Mouse (Mus musculus) lung, embryonic 14.5 days (tissue): ENCODE data around the gene Gps2. TPM values are rescaled to one million over a fixed set of nuclear protein-coding genes. Genes with fewer than 3 reads are reported as not detected.
A peak's percentile ranks its signal among the peaks of the same experiment; 100 is the strongest.

Experiments
- ATAC-seq: fragments of 200-750 bp; cut with Nextera tagmentation; 2 replicates; pipeline ENCODE4 v1.8.0; 2017; ENCODE audit warnings: mild to moderate bottlenecking, moderate TSS enrichment, moderate library complexity; ENCODE audit not compliant: insufficient read depth
- DNase-seq: peaks from one replicate; pipeline ENCODE4 v3.0.0-alpha.2; 2015
- H3K27ac ChIP-seq: fragments of 300-500 bp; sonication (generic); 2 replicates; pipeline ENCODE4 v1.5.1; 2014; ENCODE audit warnings: low read depth, mild to moderate bottlenecking, moderate library complexity
- H3K27me3 ChIP-seq: fragments of 300-500 bp; sonication (generic); 2 replicates; pipeline ENCODE4 v1.6.1; 2014; ENCODE audit warnings: low read length, control low read depth; ENCODE audit not compliant: insufficient read depth
- H3K36me3 ChIP-seq: fragments of 300-500 bp; sonication (generic); 2 replicates; pipeline ENCODE4 v1.6.1; 2014; ENCODE audit warnings: control low read depth; ENCODE audit not compliant: insufficient read depth
- H3K4me1 ChIP-seq: fragments of 300-500 bp; sonication (generic); 2 replicates; pipeline ENCODE4 v1.6.1; 2014; ENCODE audit warnings: antibody characterized with exemption, control low read depth; ENCODE audit not compliant: insufficient read depth
- H3K4me2 ChIP-seq: fragments of 300-500 bp; sonication (generic); 2 replicates; pipeline ENCODE4 v1.6.1; 2014; ENCODE audit warnings: mild to moderate bottlenecking
- H3K4me3 ChIP-seq: fragments of 300-500 bp; sonication (generic); 2 replicates; pipeline ENCODE4 v1.5.1; 2014; ENCODE audit warnings: low read depth, low read length
- H3K9ac ChIP-seq: fragments of 300-500 bp; sonication (generic); 2 replicates; pipeline ENCODE4 v1.6.1; 2014
- H3K9me3 ChIP-seq: fragments of 300-500 bp; sonication (generic); 2 replicates; pipeline ENCODE4 v1.6.1; 2016; ENCODE audit warnings: low read depth, low read length, control low read depth
- CTCF ChIP-seq: IDR thresholded peaks from 2 replicates; pipeline ENCODE4 v1.5.1; 2016; ENCODE audit warnings: antibody characterized with exemption, low read depth
- WGBS: fragments of 180-500 bp; shearing (Covaris S2); extraction: QIAGEN DNeasy Blood & Tissue Kit; methylation state at CpG from one replicate; pipeline ENCODE4 v1.1.7; 2014; 5-methylcytosine and 5-hydroxymethylcytosine counted together
- polyA plus RNA-seq: library from polyadenylated mRNA; unstranded; fragments of >200 nt; fragmentation: Nextera tagmentation; extraction: Ambion mirVana; gene quantifications from 2 replicates; pipeline ENCODE4 v1.2.1, GENCODE M21; 2014

The Gps2 gene
- polyA plus RNA-seq, 1 experiment from 2014 or later: 78.6 TPM

- Histone ChIP-seq H3K9ac (no peak overlapping the region), H3K27me3 (no peaks in the 10 kb centered on the region), H3K36me3 (no peaks in the 10 kb centered on the region), H3K4me3 (no peak overlapping the region), H3K27ac (peak overlapping the region; percentile 70), H3K4me2 (no peak overlapping the region; the same call in 1 of the 2 replicates), H3K9me3 (no peaks in the 10 kb centered on the region), H3K4me1 (peaks cover 16% of the 10 kb centered on the region)
- DNase-seq: peak; percentile 71
- peak; percentile 16; the same call in 1 of the 2 replicates for ATAC-seq
- WGBS: 20% methylated on average over 7 of the region's 7 CpGs
- TF ChIP-seq CTCF: no peak; the same call in 1 of the 2 replicates
Observed at GRCm38 (mm10) chr11:69876186-69876585, 37.5 kb upstream of the Gps2 start.

- TF ChIP-seq CTCF: peak; percentile 90
- H3K4me1 ChIP-seq: peaks cover 20% of the 10 kb centered on the region
- no peak overlapping the region for H3K4me3 ChIP-seq
- peak overlapping the region; percentile 35 for H3K9ac ChIP-seq
- H3K9me3 ChIP-seq: no peaks in the 10 kb centered on the region
- WGBS: 4% methylated on average over 12 of the region's 12 CpGs
- peak; percentile 92 for DNase-seq
- no peaks in the 10 kb centered on the region for H3K36me3 ChIP-seq
- no peaks in the 10 kb centered on the region for H3K27me3 ChIP-seq
- ATAC-seq: peak; percentile 56
- peak overlapping the region; percentile 70; the same call in 1 of the 2 replicates for H3K27ac ChIP-seq
- peak overlapping the region; percentile 44 for H3K4me2 ChIP-seq
Observed at GRCm38 (mm10) chr11:69876867-69877266, 36.8 kb upstream of the Gps2 start.

- ATAC-seq (no peak), DNase-seq (no peak)
- Histone ChIP-seq H3K4me3 (peak within 1 kb of the TSS; percentile 51; the same call in 1 of the 2 replicates), H3K4me2 (peak within 1 kb of the TSS; percentile 84), H3K27me3 (no peaks in the 10 kb centered on the region), H3K27ac (peak within 1 kb of the TSS; percentile 70; the same call in 1 of the 2 replicates), H3K4me1 (peaks cover 25% of the 10 kb centered on the region), H3K9ac (peak within 1 kb of the TSS; percentile 38), H3K9me3 (no peaks in the 10 kb centered on the region), H3K36me3 (no peaks in the 10 kb centered on the region)
- WGBS: 83% methylated on average over 11 of the region's 11 CpGs
- no peak for TF ChIP-seq CTCF
Observed at GRCm38 (mm10) chr11:69877878-69878277, 35.8 kb upstream of the Gps2 start, which contains the start of gene Tmem95. TSS of gene Tmem95 (minus strand) at chr11:69878018.

GRCm38 (mm10) chr11:69878399-69878798 is 35.3 kb upstream of the Gps2 start:
- Histone ChIP-seq H3K4me1 (peaks cover 25% of the 10 kb centered on the region), H3K36me3 (no peaks in the 10 kb centered on the region), H3K27ac (no peak overlapping the region), H3K9ac (peak overlapping the region; percentile 38; the same call in 1 of the 2 replicates), H3K27me3 (no peaks in the 10 kb centered on the region), H3K4me2 (peak overlapping the region; percentile 84; the same call in 1 of the 2 replicates), H3K4me3 (no peak overlapping the region; the same call in 1 of the 2 replicates), H3K9me3 (no peaks in the 10 kb centered on the region)
- no peak for TF ChIP-seq CTCF
- WGBS: 76% methylated on average over 3 of the region's 3 CpGs
- ATAC-seq: no peak
- no peak for DNase-seq

- H3K4me2 ChIP-seq: peak overlapping the region; percentile 84
- H3K9ac ChIP-seq: peak overlapping the region; percentile 38
- H3K4me3 ChIP-seq: peak overlapping the region; percentile 51
- peaks cover 25% of the 10 kb centered on the region for H3K4me1 ChIP-seq
- H3K36me3 ChIP-seq: no peaks in the 10 kb centered on the region
- ATAC-seq: no peak
- DNase-seq: no peak
- no peak overlapping the region for H3K27ac ChIP-seq
- WGBS: 80% methylated on average over 6 of the region's 6 CpGs
- TF ChIP-seq CTCF: no peak
- no peaks in the 10 kb centered on the region for H3K9me3 ChIP-seq
- H3K27me3 ChIP-seq: no peaks in the 10 kb centered on the region
Observed at GRCm38 (mm10) chr11:69878952-69879351, 34.7 kb upstream of the Gps2 start.

- Histone ChIP-seq H3K4me3 (peak overlapping the region; percentile 51), H3K9me3 (no peaks in the 10 kb centered on the region), H3K27me3 (no peaks in the 10 kb centered on the region), H3K36me3 (no peaks in the 10 kb centered on the region), H3K9ac (peak overlapping the region; percentile 41), H3K4me2 (peak overlapping the region; percentile 84), H3K27ac (no peak overlapping the region), H3K4me1 (peaks cover 25% of the 10 kb centered on the region)
- 47% methylated on average over 15 of the region's 15 CpGs for WGBS
- TF ChIP-seq CTCF: no peak
- no peak for DNase-seq
- ATAC-seq: no peak
Observed at GRCm38 (mm10) chr11:69879711-69880110, 34.0 kb upstream of the Gps2 start.

GRCm38 (mm10) chr11:69880506-69880852 is 33.2 kb upstream of the Gps2 start:
- peak; percentile 84 for TF ChIP-seq CTCF
- under 1% methylated on average over 18 of the region's 18 CpGs for WGBS
- peak overlapping the region; percentile 41 for H3K9ac ChIP-seq
- H3K4me3 ChIP-seq: peak overlapping the region; percentile 51
- no peaks in the 10 kb centered on the region for H3K9me3 ChIP-seq
- peak; percentile 89 for DNase-seq
- H3K27me3 ChIP-seq: no peaks in the 10 kb centered on the region
- H3K4me1 ChIP-seq: peaks cover 25% of the 10 kb centered on the region
- peak overlapping the region; percentile 92 for H3K27ac ChIP-seq
- no peaks in the 10 kb centered on the region for H3K36me3 ChIP-seq
- ATAC-seq: peak; percentile 47
- peak overlapping the region; percentile 84 for H3K4me2 ChIP-seq
